Mouse (Mus musculus) stomach, embryonic 15.5 days (tissue): ENCODE results near the gene Fancd2os. TPM values are rescaled to one million over a fixed set of nuclear protein-coding genes. Genes with fewer than 3 reads are reported as not detected.

Source experiments
- ATAC-seq: fragments of 200-750 bp; cut with Nextera tagmentation; 2 replicates; pipeline ENCODE4 v1.8.0; 2017; ENCODE audit warnings: low read depth, moderate number of reproducible peaks, moderate TSS enrichment; ENCODE audit not compliant: insufficient read depth, low FRiP score
- H3K27ac ChIP-seq: fragments of 300-500 bp; sonication (generic); 2 replicates; pipeline ENCODE4 v1.5.1; 2015; ENCODE audit warnings: mild to moderate bottlenecking, inconsistent platforms
- H3K27me3 ChIP-seq: fragments of 300-500 bp; sonication (generic); replicated peaks from 2 replicates; pipeline ENCODE4 v1.6.1; 2015; ENCODE audit warnings: inconsistent platforms
- H3K36me3 ChIP-seq: fragments of 300-500 bp; sonication (generic); 2 replicates; pipeline ENCODE4 v1.6.1; 2015; ENCODE audit warnings: inconsistent platforms
- H3K4me1 ChIP-seq: fragments of 300-500 bp; sonication (generic); 2 replicates; pipeline ENCODE4 v1.6.1; 2015; ENCODE audit warnings: inconsistent platforms
- H3K4me2 ChIP-seq: fragments of 300-500 bp; sonication (generic); 2 replicates; pipeline ENCODE4 v1.6.1; 2015; ENCODE audit warnings: mild to moderate bottlenecking, inconsistent platforms
- H3K4me3 ChIP-seq: fragments of 300-500 bp; sonication (generic); replicated peaks from 2 replicates; pipeline ENCODE4 v1.5.1; 2015; ENCODE audit warnings: inconsistent platforms
- H3K9ac ChIP-seq: fragments of 300-500 bp; sonication (generic); 2 replicates; pipeline ENCODE4 v1.6.1; 2015; ENCODE audit warnings: inconsistent platforms
- H3K9me3 ChIP-seq: fragments of 300-500 bp; sonication (generic); 2 replicates; pipeline ENCODE4 v1.6.1; 2016; ENCODE audit warnings: inconsistent platforms
- WGBS: fragments of 180-500 bp; shearing (Covaris S2); methylation state at CpG from one replicate; pipeline ENCODE4 v1.1.7; 2015; 5-methylcytosine and 5-hydroxymethylcytosine counted together
- polyA plus RNA-seq: library from polyadenylated mRNA; unstranded; fragments of >200 nt; fragmentation: Nextera tagmentation; extraction: Ambion mirVana; gene quantifications from 2 replicates; pipeline ENCODE4 v1.2.1, GENCODE M21; 2015

Fancd2os gene
- polyA plus RNA-seq = 0.23 TPM in 1 of 2 replicates, not detected in the other

DNA sequence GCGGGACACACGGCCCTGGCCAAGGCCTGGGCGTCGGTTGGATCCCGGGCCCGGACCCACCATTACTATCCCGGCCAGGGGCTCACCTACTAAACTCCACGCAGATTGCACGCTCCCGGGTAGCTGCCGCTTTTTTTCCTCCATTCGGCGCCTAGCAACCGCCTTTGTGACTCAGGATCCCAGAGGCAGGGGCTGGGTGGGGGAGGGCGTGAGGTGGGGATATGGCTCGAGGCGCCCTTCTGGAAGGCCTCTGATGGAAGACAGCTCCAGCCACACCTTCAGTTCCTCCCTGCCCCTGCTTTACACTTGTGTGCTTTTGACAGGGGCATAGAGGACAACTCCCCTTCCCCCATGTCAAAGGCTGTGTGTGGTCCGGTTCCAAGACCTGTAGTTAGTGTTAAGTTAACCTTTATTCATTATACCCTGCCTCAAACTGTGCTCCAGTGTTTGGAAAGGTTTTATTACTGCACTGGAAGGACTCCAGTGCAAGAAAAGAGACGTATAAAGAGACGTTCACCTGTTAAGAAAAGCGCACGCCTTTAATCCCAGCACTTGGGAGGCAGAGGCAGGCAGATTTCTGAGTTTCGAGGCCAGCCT, at the start of gene Fancd2os:
Fancd2os (minus strand) TSS at position 173 of the 597 bp plus-strand sequence.
- H3K9me3 ChIP-seq = no peaks in the 10 kb centered on the region
- no peaks in the 10 kb centered on the region for H3K36me3 ChIP-seq
- 40% methylated on average over 23 of the region's 23 CpGs for WGBS
- H3K4me3 ChIP-seq = no peak within 1 kb of the TSS
- no peak within 1 kb of the TSS for H3K9ac ChIP-seq
- H3K4me1 ChIP-seq = peaks cover 9% of the 10 kb centered on the region; the same call in 1 of the 2 replicates
- H3K27ac ChIP-seq = no peak within 1 kb of the TSS; the same call in 1 of the 2 replicates
- no peaks in the 10 kb centered on the region for H3K27me3 ChIP-seq
- no peak for ATAC-seq
- 0 out of 2 replicates have a peak within 1 kb of the TSS, but pooled peaks have one; percentile 3 for H3K4me2 ChIP-seq

- no peak overlapping the region for H3K4me3 ChIP-seq
- no peak overlapping the region for H3K9ac ChIP-seq
- H3K9me3 ChIP-seq = no peaks in the 10 kb centered on the region
- no peak for ATAC-seq
- 68% methylated on average over 4 of the region's 4 CpGs for WGBS
- no peaks in the 10 kb centered on the region for H3K4me1 ChIP-seq
- no peaks in the 10 kb centered on the region for H3K36me3 ChIP-seq
- no peaks in the 10 kb centered on the region for H3K27me3 ChIP-seq
- no peak overlapping the region for H3K27ac ChIP-seq
- H3K4me2 ChIP-seq = no peak overlapping the region
These were observed 49.7 kb upstream of the Fancd2os start for GRCm38 (mm10) chr6:113650197-113650640.

DNA sequence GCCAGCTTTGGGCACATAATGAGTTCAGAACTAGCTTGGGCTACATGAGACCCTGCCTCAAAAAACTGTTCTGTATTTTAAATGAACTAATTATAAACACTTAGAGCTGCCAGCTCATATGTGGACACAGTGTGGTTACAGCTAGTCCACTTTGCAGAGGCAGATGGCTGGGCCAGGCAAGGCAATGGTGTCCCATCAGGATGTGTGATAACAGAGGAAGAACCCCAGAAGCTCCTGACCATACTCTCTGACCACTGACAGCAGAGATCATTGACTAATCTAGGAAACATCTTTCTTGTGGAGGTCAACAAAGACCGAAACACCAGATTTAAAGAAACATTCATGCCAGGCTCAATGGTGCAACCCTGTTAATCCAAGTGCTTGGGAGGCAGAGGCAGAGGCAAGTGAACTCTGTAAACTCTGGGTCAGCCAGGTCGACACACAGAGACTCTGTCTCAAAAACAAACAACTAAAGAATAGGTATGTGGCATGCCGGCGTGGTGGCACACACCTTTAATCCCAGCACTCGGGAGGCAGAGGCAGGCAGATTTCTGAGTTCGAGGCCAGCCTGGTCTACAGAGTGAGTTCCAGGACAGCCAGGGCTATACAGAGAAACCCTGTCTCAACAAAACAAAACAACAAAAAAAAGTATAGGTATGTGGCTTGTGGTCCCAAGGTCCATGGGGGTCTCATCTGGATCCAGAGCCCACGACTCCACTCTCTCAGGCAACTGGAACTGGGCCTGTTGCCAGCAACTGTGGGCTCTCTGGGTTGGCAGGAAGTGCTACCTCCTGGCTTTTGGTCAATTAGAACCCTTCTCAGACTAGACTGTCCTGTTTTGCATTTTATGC, 49.1 kb upstream of the Fancd2os start:
- Histone ChIP-seq H3K4me2 (no peak overlapping the region), H3K4me3 (no peak overlapping the region), H3K27me3 (no peaks in the 10 kb centered on the region), H3K27ac (no peak overlapping the region), H3K9me3 (no peaks in the 10 kb centered on the region), H3K4me1 (no peaks in the 10 kb centered on the region), H3K9ac (no peak overlapping the region), H3K36me3 (no peaks in the 10 kb centered on the region)
- no peak for ATAC-seq
- 70% methylated on average over 7 of the region's 7 CpGs for WGBS

DNA sequence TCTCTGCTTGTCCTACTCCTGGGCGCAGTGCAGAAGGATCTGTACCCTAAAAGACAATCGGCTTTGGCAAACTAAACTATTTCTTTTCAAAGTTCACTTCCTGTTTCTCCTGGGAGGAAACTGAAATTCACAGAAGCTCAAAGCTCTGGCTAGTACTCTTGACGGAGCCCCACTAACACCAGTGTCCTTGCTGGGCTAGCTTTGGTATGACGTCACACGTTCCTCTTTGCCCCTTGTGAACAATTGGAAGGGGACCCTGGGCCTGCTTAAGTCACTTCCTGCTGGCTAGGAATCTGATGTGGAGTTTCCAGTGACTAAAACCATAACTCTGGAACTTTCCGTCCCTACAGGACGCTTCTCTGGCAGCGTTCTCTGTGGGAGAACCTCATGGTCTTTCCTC, 44.3 kb upstream of the Fancd2os start:
- Histone ChIP-seq H3K9me3 (no peaks in the 10 kb centered on the region), H3K27ac (0 out of 2 replicates have a peak overlapping the region, but pooled peaks have one; percentile 51), H3K9ac (no peak overlapping the region), H3K4me3 (no peak overlapping the region), H3K4me1 (no peaks in the 10 kb centered on the region), H3K36me3 (no peaks in the 10 kb centered on the region), H3K27me3 (no peaks in the 10 kb centered on the region), H3K4me2 (no peak overlapping the region)
- 75% methylated on average over 8 of the region's 8 CpGs for WGBS
- no peak for ATAC-seq

GRCm38 (mm10) chr6:113643967-113644366, 43.5 kb upstream of the Fancd2os start:
- no peak overlapping the region for H3K4me3 ChIP-seq
- H3K9me3 ChIP-seq = no peaks in the 10 kb centered on the region
- no peak for ATAC-seq
- H3K36me3 ChIP-seq = no peaks in the 10 kb centered on the region
- no peak overlapping the region for H3K4me2 ChIP-seq
- peak overlapping the region; percentile 51; the same call in 1 of the 2 replicates for H3K27ac ChIP-seq
- no peaks in the 10 kb centered on the region for H3K27me3 ChIP-seq
- 83% methylated on average over 2 of the region's 2 CpGs for WGBS
- H3K9ac ChIP-seq = no peak overlapping the region
- no peaks in the 10 kb centered on the region for H3K4me1 ChIP-seq

DNA sequence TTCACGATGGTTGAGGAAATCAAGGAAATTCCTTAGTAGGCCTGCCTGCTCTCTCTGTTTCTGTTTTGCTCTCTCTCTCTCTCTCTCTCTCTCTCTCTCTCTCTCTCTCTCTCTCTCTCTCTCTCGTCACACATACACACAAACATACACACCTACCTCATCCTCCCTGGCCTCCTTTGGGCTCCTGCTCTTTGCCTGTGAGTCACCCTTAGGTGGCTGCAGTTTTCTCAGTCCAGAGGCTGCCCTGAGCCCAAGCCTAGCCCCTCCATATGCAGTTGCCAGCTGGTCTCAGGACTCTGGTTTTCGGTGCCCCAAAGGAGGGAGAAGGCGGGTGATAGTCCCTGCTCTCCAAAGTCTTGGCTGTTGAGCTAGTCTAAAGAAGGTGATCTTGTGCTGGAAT, 42.5 kb upstream of the Fancd2os start:
- 68% methylated on average over 4 of the region's 4 CpGs for WGBS
- H3K9me3 ChIP-seq = no peaks in the 10 kb centered on the region
- H3K9ac ChIP-seq = no peak overlapping the region
- H3K4me1 ChIP-seq = peaks cover 3% of the 10 kb centered on the region; the same call in 1 of the 2 replicates
- H3K36me3 ChIP-seq = no peaks in the 10 kb centered on the region
- H3K27ac ChIP-seq = no peak overlapping the region
- no peaks in the 10 kb centered on the region for H3K27me3 ChIP-seq
- H3K4me2 ChIP-seq = no peak overlapping the region
- ATAC-seq = no peak
- no peak overlapping the region for H3K4me3 ChIP-seq

- H3K4me1 ChIP-seq = peaks cover 3% of the 10 kb centered on the region; the same call in 1 of the 2 replicates
- no peak overlapping the region for H3K4me2 ChIP-seq
- no peaks in the 10 kb centered on the region for H3K9me3 ChIP-seq
- H3K27ac ChIP-seq = no peak overlapping the region
- no peak overlapping the region for H3K4me3 ChIP-seq
- WGBS = 76% methylated on average over 8 of the region's 8 CpGs
- no peaks in the 10 kb centered on the region for H3K27me3 ChIP-seq
- H3K36me3 ChIP-seq = no peaks in the 10 kb centered on the region
- ATAC-seq = no peak
- no peak overlapping the region for H3K9ac ChIP-seq
These were observed 42.1 kb upstream of the Fancd2os start for GRCm38 (mm10) chr6:113642605-113643004.

GRCm38 (mm10) chr6:113639201-113639600, 38.7 kb upstream of the Fancd2os start:
- Histone ChIP-seq H3K27me3 (no peaks in the 10 kb centered on the region), H3K4me1 (peaks cover 3% of the 10 kb centered on the region; the same call in 1 of the 2 replicates), H3K36me3 (no peaks in the 10 kb centered on the region), H3K9ac (no peak overlapping the region), H3K4me3 (peak overlapping the region; percentile 56), H3K27ac (no peak overlapping the region), H3K4me2 (peak overlapping the region; percentile 66; the same call in 1 of the 2 replicates), H3K9me3 (no peaks in the 10 kb centered on the region)
- 73% methylated on average over 4 of the region's 4 CpGs for WGBS
- ATAC-seq = no peak

DNA sequence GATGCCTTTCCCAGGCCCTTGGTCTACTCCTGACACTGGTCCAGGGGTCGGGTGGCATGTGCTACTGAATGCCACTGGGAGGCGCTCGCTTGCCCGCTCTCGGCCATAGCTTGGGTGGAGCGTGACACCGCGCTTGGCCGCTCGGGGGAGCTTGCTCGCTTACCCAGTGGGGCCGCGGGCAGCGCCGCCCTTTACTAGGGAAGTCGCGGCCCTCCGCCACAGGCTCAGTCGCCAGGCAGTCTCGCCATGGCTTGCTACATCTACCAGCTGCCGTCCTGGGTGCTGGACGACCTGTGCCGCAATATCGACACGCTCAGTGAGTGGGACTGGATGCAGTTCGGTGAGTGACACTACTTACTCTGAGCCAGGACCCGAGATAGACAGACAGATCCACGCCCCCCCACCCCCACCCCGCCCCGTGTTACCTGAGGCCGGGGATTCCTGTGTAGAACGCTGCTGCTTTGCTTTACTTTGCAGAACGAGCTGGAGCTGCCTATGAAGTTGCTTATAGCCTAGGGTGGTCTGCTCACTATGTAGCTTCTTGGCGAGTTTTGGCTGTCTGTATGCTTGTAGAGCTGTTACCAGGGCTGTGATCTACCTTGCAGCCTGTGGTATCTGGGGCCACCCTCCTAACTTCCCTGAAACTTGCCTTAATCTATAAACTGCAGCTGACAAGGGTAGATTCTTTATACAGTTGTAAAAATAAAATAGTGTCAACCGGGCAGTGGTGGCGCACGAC, 38.0 kb upstream of the Fancd2os start, which contains the start of gene Irak2:
Irak2 (plus strand) TSS at position 166 of the 739 bp plus-strand sequence.
- Histone ChIP-seq H3K4me1 (peaks cover 3% of the 10 kb centered on the region; the same call in 1 of the 2 replicates), H3K27ac (peak within 1 kb of the TSS; percentile 19; the same call in 1 of the 2 replicates), H3K4me2 (peak within 1 kb of the TSS; percentile 66), H3K36me3 (no peaks in the 10 kb centered on the region), H3K4me3 (peak within 1 kb of the TSS; percentile 56), H3K9me3 (no peaks in the 10 kb centered on the region), H3K27me3 (no peaks in the 10 kb centered on the region), H3K9ac (peak within 1 kb of the TSS; percentile 38; the same call in 1 of the 2 replicates)
- 7% methylated on average over 37 of the region's 37 CpGs for whole genome bisulfite sequencing
- ATAC-seq = peak; percentile 91

DNA sequence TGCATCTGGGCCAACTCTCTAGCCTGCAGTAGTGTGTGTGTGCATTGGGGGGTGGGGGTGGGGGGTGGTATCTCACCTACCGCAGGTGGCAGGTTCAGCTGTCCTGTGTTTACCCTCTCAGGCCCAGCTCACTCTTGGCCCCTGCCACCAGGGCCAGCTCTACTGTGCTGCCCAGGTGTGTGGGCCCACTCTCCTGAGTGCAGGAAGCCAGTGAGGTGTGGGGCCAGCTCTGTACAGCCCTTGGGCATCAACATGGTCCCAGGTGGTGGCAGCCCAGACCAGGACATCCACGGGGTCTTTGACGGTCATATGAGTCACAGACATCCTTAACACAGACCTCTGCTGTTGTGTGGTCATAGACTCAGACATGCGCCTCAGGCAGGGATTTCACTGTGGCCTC, 32.3 kb upstream of the Fancd2os start:
- no peaks in the 10 kb centered on the region for H3K27me3 ChIP-seq
- no peaks in the 10 kb centered on the region for H3K9me3 ChIP-seq
- H3K4me2 ChIP-seq = no peak overlapping the region
- no peaks in the 10 kb centered on the region for H3K4me1 ChIP-seq
- H3K4me3 ChIP-seq = no peak overlapping the region
- peaks cover 14% of the 10 kb centered on the region for H3K36me3 ChIP-seq
- 81% methylated on average over 4 of the region's 4 CpGs for WGBS
- no peak overlapping the region for H3K9ac ChIP-seq
- no peak for ATAC-seq
- no peak overlapping the region for H3K27ac ChIP-seq

GRCm38 (mm10) chr6:113630322-113630721, 29.8 kb upstream of the Fancd2os start:
- H3K9me3 ChIP-seq = no peaks in the 10 kb centered on the region
- WGBS = 75% methylated on average over 5 of the region's 5 CpGs
- no peak overlapping the region for H3K4me3 ChIP-seq
- H3K36me3 ChIP-seq = peaks cover 14% of the 10 kb centered on the region
- no peak overlapping the region for H3K4me2 ChIP-seq
- no peak overlapping the region for H3K9ac ChIP-seq
- no peak overlapping the region for H3K27ac ChIP-seq
- ATAC-seq = no peak
- H3K4me1 ChIP-seq = peaks cover 4% of the 10 kb centered on the region
- H3K27me3 ChIP-seq = no peaks in the 10 kb centered on the region
